Mouse (Mus musculus) neural tube, embryonic 14.5 days (tissue): ENCODE data around the gene M1ap. TPM values are rescaled to one million over a fixed set of nuclear protein-coding genes. Genes with fewer than 3 reads are reported as not detected.

Source experiments
- ATAC-seq: fragments of 200-750 bp; cut with Nextera tagmentation; 2 replicates; pipeline ENCODE4 v1.8.0; 2017; ENCODE audit warnings: low read depth, mild to moderate bottlenecking, moderate TSS enrichment, moderate library complexity
- H3K27ac ChIP-seq: fragments of 300-500 bp; sonication (generic); 2 replicates; pipeline ENCODE4 v1.5.1; 2014; ENCODE audit warnings: low read depth, mild to moderate bottlenecking, control low read depth, low read length, moderate library complexity, mixed read lengths
- H3K27me3 ChIP-seq: fragments of 300-500 bp; sonication (generic); 2 replicates; pipeline ENCODE4 v1.6.1; 2014; ENCODE audit warnings: low read length; ENCODE audit not compliant: control insufficient read depth, insufficient read depth
- H3K36me3 ChIP-seq: fragments of 300-500 bp; sonication (generic); 2 replicates; pipeline ENCODE4 v1.6.1; 2014; ENCODE audit warnings: low read length, mixed read lengths; ENCODE audit not compliant: control insufficient read depth, insufficient read depth
- H3K4me1 ChIP-seq: fragments of 300-500 bp; sonication (generic); 2 replicates; pipeline ENCODE4 v1.6.1; 2014; ENCODE audit warnings: low read length; ENCODE audit not compliant: control insufficient read depth, insufficient read depth
- H3K4me2 ChIP-seq: fragments of 300-500 bp; sonication (generic); 2 replicates; pipeline ENCODE4 v1.6.1; 2014; ENCODE audit warnings: mild to moderate bottlenecking, low read depth, low read length, control low read depth
- H3K4me3 ChIP-seq: fragments of 300-500 bp; sonication (generic); 2 replicates; pipeline ENCODE4 v1.5.1; 2014; ENCODE audit warnings: low read depth, low read length, control low read depth, mixed read lengths
- H3K9ac ChIP-seq: fragments of 300-500 bp; sonication (generic); replicated peaks from 2 replicates; pipeline ENCODE4 v1.6.1; 2014; ENCODE audit warnings: low read depth, mild to moderate bottlenecking, control low read depth, low read length, mixed read lengths
- H3K9me3 ChIP-seq: fragments of 300-500 bp; sonication (generic); 2 replicates; pipeline ENCODE4 v1.6.1; 2016; ENCODE audit warnings: low read length; ENCODE audit not compliant: control insufficient read depth
- WGBS: fragments of 180-500 bp; shearing (Covaris S2); extraction: QIAGEN DNeasy Blood & Tissue Kit; methylation state at CpG from one replicate; pipeline ENCODE4 v1.1.7; 2014; 5-methylcytosine and 5-hydroxymethylcytosine counted together
- polyA plus RNA-seq: library from polyadenylated mRNA; unstranded; fragments of >200 nt; fragmentation: Nextera tagmentation; extraction: Ambion mirVana; gene quantifications from 2 replicates; pipeline ENCODE4 v1.2.1, GENCODE M21; 2014

Gene M1ap
- polyA plus RNA-seq, result not detected in 2 replicates

DNA sequence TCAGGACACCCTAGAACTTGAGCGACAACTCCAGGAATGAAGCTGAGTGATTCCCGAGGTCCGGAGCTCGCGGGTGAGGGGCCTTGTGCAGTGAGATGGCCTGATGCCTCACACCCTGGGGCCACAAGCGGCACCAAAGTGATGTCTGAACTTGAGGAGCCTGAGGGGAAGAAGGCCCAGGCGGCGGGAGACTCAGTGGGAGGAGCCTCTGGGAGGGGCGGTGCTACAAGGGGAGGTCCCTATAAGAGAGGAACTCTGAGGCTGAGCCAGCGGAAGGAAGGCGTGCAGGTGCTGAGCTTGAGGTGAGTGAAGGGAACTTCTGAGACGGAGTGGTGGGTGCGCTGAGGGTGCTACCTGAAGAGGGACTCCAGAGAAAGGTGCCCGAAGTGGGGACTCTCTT, at the start of gene M1ap:
Gene M1ap, plus strand, starts transcription at position 252 of the 400 bp plus-strand sequence.
- Histone ChIP-seq H3K27ac (no peak within 1 kb of the TSS), H3K4me2 (no peak within 1 kb of the TSS), H3K9me3 (no peaks in the 10 kb centered on the region), H3K4me1 (no peaks in the 10 kb centered on the region), H3K36me3 (no peaks in the 10 kb centered on the region), H3K9ac (no peak within 1 kb of the TSS), H3K27me3 (no peaks in the 10 kb centered on the region), H3K4me3 (no peak within 1 kb of the TSS)
- no peak for ATAC-seq
- 81% methylated on average over 14 of the region's 14 CpGs for WGBS

DNA sequence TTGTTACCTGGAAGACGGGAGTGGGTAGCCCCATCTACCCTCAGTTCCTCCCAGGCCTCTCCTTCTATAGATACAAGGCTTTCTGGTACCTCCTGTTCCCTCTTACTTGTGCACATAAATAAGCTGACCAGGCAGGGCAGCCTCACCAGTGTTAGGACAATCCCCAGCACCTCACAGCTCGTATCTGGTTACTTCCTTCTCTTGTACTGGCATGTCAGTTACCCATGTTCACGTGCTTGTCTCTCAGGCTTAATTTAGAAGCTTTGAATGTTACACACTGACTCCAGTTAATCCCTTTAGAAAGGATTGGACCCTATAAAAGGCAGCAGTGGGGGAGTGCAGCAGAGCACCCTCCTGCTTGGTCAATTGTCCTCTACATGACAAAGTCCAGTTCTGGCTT, 49.4 kb upstream of the M1ap start:
- no peak overlapping the region for H3K4me2 ChIP-seq
- no peaks in the 10 kb centered on the region for H3K4me1 ChIP-seq
- 76% methylated on average over 3 of the region's 3 CpGs for WGBS
- H3K9ac ChIP-seq, result no peak overlapping the region
- no peak overlapping the region for H3K4me3 ChIP-seq
- H3K27me3 ChIP-seq, result no peaks in the 10 kb centered on the region
- H3K27ac ChIP-seq, result no peak overlapping the region
- H3K36me3 ChIP-seq, result no peaks in the 10 kb centered on the region
- H3K9me3 ChIP-seq, result no peaks in the 10 kb centered on the region
- no peak for ATAC-seq

DNA sequence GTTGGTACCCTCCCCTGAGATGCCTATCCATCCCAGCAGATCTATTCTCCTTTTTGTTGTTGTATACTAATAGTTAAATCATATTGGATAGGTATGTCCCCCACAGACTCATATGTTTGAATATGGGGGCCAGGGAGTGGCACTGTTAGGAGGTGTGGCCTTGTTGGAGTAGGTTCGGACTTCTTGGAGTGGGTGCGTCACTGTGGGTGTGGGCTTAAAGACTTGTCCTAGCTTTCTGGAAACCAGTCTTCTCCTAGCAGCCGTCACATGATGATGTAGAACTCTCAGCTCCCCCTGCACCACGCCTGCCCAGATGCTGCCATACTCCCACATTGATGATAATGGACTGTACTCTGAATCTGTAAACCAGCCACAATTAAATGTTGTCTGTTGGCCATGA, 48.5 kb upstream of the M1ap start:
- Histone ChIP-seq H3K27ac (no peak overlapping the region), H3K4me1 (no peaks in the 10 kb centered on the region), H3K27me3 (no peaks in the 10 kb centered on the region), H3K9ac (no peak overlapping the region), H3K9me3 (no peaks in the 10 kb centered on the region), H3K4me3 (no peak overlapping the region), H3K36me3 (no peaks in the 10 kb centered on the region), H3K4me2 (no peak overlapping the region)
- 76% methylated on average over 4 of the region's 4 CpGs for WGBS
- no peak for ATAC-seq

DNA sequence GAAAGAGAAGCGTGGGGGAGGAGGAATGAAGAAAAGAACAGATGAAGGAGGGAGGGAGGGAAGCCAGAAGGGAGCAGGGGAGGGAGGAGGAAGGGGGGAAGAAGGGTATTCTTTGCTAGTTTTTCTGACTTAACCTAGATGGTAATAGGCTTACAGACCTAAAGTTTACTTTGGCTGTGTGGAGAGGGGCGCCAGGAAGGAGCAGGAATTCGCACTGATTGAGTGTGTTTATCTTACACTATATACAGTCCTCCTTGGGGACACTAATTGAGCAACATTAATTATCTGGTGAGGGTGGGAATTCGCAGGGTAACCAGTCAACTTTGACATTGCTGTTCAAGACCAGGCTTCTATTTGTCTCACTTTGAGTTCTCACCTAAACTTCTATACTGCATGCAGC, 48.0 kb upstream of the M1ap start:
- ATAC-seq, result no peak

DNA sequence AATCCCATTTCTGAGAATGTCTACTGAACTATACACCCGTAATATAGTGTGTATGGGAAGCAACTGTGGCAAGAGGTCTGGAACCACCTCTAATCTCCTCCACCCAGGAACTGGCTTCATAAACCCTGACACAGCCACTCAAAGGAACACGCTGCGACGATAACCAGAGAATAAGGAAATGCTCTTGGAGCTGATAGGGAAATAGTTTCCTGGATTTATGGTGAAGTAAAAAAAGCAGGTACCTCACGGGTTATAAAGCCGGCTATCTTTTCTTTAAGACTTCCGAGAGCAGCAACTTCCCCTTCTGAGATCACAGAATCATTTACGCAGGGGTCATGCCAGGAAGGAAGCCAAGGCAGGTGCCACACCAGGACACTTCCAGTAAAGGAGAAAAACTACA, 44.1 kb upstream of the M1ap start:
- Histone ChIP-seq H3K36me3 (no peaks in the 10 kb centered on the region), H3K9ac (no peak overlapping the region), H3K4me2 (no peak overlapping the region), H3K9me3 (no peaks in the 10 kb centered on the region), H3K27ac (no peak overlapping the region), H3K4me3 (no peak overlapping the region), H3K27me3 (no peaks in the 10 kb centered on the region), H3K4me1 (no peaks in the 10 kb centered on the region)
- ATAC-seq, result no peak
- WGBS, result 76% methylated on average over 8 of the region's 8 CpGs

More for the DNA sequence above, 48.0 kb upstream of the M1ap start:
- Histone ChIP-seq H3K36me3 (no peaks in the 10 kb centered on the region), H3K27ac (no peak overlapping the region), H3K4me2 (no peak overlapping the region), H3K9ac (no peak overlapping the region), H3K4me1 (no peaks in the 10 kb centered on the region), H3K9me3 (no peaks in the 10 kb centered on the region), H3K4me3 (no peak overlapping the region), H3K27me3 (no peaks in the 10 kb centered on the region)
- WGBS, result 68% methylated on average over 4 of the region's 4 CpGs

DNA sequence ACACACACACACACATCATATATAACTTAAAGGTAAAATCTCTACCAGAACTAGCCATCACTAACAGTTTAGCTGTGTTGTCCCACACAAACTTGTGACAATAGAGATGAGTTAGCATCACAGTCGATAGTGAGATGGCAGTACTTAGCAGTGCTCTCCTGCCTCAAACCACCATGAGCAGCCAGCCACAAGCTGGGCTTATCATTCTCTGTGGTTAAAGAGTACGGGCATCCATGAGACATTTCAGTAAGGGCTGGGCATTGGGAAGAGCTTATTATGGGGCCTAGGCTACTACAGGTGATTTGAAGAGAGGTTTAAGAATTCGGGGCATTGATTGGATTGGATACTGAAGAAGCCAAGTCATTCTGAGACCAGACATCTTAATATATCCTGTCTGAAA, 39.7 kb upstream of the M1ap start:
- H3K4me2 ChIP-seq, result no peak overlapping the region
- no peak overlapping the region for H3K9ac ChIP-seq

DNA sequence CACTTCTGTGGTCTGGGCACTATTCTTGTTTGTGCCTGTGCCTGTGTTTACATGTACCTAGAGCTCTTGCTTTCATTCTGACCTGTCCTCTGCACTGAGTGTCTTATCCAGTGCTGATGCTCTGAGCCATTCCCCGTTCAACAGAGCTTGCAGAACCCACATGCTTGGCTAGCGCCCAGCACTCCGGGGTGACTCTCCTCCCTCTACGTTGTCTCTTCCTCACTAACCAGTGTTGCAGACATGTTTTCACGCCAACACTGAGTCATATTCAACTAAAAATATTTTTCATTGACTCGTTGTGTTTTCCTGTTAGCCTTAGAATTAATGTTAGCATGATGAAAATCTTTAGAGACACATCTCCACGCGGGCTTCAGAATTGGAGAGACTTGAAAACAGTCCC, 38.7 kb upstream of the M1ap start:
- H3K4me1 ChIP-seq, result no peaks in the 10 kb centered on the region
- H3K9ac ChIP-seq, result no peak overlapping the region
- H3K36me3 ChIP-seq, result no peaks in the 10 kb centered on the region
- H3K27me3 ChIP-seq, result no peaks in the 10 kb centered on the region
- ATAC-seq, result no peak
- 81% methylated on average over 8 of the region's 8 CpGs for WGBS
- no peak overlapping the region for H3K27ac ChIP-seq
- H3K9me3 ChIP-seq, result no peaks in the 10 kb centered on the region
- no peak overlapping the region for H3K4me2 ChIP-seq
- no peak overlapping the region for H3K4me3 ChIP-seq

More for the DNA sequence above, 39.7 kb upstream of the M1ap start:
- Histone ChIP-seq H3K27me3 (no peaks in the 10 kb centered on the region), H3K36me3 (no peaks in the 10 kb centered on the region), H3K4me1 (no peaks in the 10 kb centered on the region), H3K9me3 (no peaks in the 10 kb centered on the region), H3K27ac (no peak overlapping the region), H3K4me3 (no peak overlapping the region)
- ATAC-seq, result no peak
- 89% methylated on average over 3 of the region's 3 CpGs for WGBS

DNA sequence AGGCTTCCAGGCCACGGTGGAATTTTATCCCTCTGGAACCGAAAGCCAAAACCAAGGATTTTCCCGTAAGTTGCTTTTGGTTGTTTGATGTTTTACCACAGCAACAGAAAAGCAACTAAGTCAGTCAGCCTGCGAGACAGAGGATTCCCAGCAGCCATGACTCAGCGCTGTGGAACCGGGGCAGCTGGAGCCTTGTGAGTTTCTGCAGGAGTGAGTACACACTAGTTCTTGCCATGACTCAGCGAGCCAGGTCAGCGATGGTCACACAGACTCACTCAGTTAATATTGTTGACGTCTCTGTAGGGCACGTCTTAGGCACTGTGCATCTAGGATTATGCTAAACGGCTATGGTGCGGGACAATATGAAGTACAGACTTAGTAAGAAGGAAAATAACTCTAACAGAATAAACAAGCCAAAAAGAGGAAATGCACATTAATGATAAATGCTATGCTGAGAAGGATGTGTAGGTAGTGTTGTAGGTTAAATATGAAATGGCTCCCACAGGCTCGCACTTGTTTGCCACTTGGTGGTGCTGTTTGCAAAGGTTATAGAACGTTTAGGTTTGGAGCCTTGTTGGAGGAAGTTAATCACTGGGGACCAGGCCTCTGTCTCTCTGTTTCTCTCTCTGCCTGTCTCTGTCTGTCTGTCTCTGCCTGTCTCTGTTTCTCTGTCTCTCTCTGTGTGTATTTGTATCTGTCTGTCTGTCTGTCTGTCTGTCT, 37.4 kb upstream of the M1ap start:
- Histone ChIP-seq H3K4me2 (no peak overlapping the region), H3K27ac (no peak overlapping the region), H3K36me3 (peaks cover 8% of the 10 kb centered on the region; the same call in 1 of the 2 replicates), H3K4me3 (no peak overlapping the region), H3K9ac (no peak overlapping the region), H3K9me3 (no peaks in the 10 kb centered on the region), H3K4me1 (no peaks in the 10 kb centered on the region), H3K27me3 (no peaks in the 10 kb centered on the region)
- ATAC-seq, result no peak
- 66% methylated on average over 14 of the region's 14 CpGs for WGBS

DNA sequence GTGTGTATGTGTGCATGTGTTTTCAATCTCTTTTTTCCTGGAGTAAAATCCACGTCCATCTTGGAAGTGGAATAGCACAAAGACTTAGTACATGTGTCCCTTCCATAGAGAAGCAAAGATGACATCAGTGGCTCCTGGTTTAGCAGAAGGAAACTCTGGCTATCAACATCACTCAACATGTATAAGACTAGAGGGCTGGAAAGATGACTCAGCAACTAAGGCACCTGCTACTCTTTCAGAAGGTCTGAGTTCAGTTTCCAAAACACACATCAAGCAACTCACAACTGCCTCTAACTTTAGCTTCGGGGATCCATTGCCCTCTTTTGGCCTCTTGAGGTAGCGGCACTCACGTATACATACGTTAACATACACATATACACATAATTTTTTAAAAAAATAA, 35.4 kb upstream of the M1ap start:
- no peaks in the 10 kb centered on the region for H3K4me1 ChIP-seq
- WGBS, result 91% methylated on average over 5 of the region's 5 CpGs

More for the DNA sequence above, 35.4 kb upstream of the M1ap start:
- H3K9me3 ChIP-seq, result no peaks in the 10 kb centered on the region
- H3K27me3 ChIP-seq, result no peaks in the 10 kb centered on the region
- no peak overlapping the region for H3K27ac ChIP-seq
- no peak overlapping the region for H3K9ac ChIP-seq
- no peak overlapping the region for H3K4me2 ChIP-seq
- H3K36me3 ChIP-seq, result peaks cover 8% of the 10 kb centered on the region; the same call in 1 of the 2 replicates
- no peak for ATAC-seq
- no peak overlapping the region for H3K4me3 ChIP-seq
